Mouse (Mus musculus): ENCODE results near the gene Hnf1b.

Gene Hnf1b

GRCm38 (mm10) chr11:83897569-83897968, 47.7 kb downstream of the Hnf1b start:
- DNase-seq (ENCODE audit: low spot score), result no peak

DNA sequence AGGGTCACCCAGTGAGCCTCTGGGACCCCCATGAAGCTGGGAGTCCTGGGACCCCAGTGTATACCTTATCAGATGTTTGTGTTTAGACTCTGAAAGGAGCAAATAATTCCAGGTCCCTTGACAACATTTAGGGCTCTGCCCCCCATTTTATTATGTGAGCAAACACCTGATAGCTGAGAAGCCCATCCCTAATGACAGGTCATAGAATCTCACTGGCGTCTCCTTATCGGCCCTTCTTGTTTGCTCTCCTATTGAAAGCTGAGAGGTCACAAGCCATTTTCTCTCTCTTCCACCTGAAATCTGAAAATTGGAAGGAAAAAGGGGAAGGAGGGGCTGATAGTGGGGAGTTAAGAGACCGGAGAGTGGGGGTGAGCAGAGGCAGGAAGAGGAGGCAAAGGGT, 52.9 kb downstream of the Hnf1b start:
- DNase-seq (ENCODE audit: low spot score), result no peak

DNA sequence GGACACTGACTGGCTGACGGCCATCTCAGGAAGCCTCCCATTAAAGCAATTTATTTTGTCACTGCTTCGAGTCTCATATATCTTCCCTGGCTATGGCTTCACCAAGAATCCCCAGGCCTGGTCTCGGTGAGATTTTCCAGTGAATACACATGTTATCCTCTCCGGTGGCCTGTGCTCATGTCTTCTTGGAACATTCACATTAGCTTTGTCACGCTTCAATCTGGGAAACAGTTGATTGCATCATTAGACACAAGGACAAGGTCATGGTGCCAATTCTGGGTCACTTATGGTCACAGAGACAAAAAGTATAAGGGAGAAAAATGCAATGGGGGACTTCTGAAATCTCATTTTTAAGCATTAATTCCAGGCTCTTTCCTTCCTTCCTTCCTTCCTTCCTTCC, 55.9 kb downstream of the Hnf1b start:
- no peak for DNase-seq (ENCODE audit: low spot score)

GRCm38 (mm10) chr11:83908376-83908775, 58.5 kb downstream of the Hnf1b start:
- DNase-seq (ENCODE audit: low spot score), result no peak

- DNase-seq (ENCODE audit: low spot score), result no peak
Measured at GRCm38 (mm10) chr11:83913824-83914311, 64.0 kb downstream of the Hnf1b start.

- DNase-seq (ENCODE audit: low spot score), result no peak
Measured at GRCm38 (mm10) chr11:83914501-83914900, 64.6 kb downstream of the Hnf1b start.

GRCm38 (mm10) chr11:83922600-83922999, 72.7 kb downstream of the Hnf1b start:
- DNase-seq (ENCODE audit: low spot score), result no peak

GRCm38 (mm10) chr11:83927097-83927496, 77.2 kb downstream of the Hnf1b start:
- DNase-seq (ENCODE audit: low spot score), result peak; percentile 29

DNA sequence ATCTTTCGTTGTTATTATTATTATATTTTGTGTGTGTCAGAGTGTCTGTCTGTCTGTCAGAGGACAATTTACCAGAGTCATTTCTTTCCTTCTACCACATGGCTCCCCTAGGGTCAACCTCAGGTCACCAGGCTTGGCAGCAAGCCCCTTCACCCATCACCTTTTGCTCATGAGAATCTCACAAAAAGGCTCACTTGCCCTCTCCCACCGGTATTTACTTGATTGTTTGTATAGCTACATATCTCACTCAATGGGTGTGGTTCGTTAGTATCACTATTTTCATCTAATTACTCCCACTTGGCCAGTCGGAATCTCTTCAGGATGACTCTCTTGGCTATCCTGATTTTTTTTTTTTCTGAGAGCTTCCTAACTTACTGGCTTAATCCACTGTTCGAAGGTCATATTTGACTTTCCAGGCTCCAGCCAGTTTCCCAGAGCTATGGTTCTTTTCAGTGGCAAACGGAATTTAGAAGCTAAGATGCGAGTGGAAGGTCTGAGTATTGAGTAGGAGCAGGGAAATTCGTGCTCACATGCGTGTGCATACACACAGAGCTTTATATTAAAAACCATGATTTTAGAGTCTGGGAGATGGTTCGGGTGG, 82.7 kb downstream of the Hnf1b start:
- no peak for DNase-seq (ENCODE audit: low spot score)

DNA sequence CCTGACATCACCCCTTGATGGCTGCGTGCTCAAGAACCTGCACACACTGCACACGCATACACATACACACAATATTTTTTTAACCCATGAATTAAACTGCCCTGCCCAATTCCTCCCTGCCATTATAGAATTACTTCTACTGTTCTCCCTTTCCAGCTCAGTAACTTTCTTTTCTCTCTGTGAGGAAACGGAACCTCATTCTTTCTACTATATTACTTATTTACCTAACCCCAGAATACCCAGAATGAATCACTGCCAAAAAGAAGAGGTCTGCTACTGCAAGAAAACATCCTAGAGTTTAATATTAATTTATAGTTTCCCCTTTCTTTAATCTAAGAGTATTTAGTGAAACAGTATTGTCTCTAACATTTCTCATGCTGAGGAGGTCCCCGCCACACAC, 83.5 kb downstream of the Hnf1b start:
- no peak for DNase-seq (ENCODE audit: low spot score)

GRCm38 (mm10) chr11:83935986-83936665, 86.3 kb downstream of the Hnf1b start:
- peak; percentile 89 for DNase-seq (ENCODE audit: low spot score)

- DNase-seq (ENCODE audit: low spot score), result no peak
Measured at GRCm38 (mm10) chr11:83938556-83938955, 88.7 kb downstream of the Hnf1b start.

GRCm38 (mm10) chr11:83941950-83942840, 92.3 kb downstream of the Hnf1b start, which contains the start of gene Ddx52:
Gene Ddx52 (plus strand): TSS chr11:83942062.
- DNase-seq (ENCODE audit: low spot score), result peak; percentile 92

Data from retina, embryonic 14.5 days (tissue).